Mouse (Mus musculus): ENCODE measurements around the gene Insig2.

The Insig2 gene

GRCm38 (mm10) chr1:121326591-121327343 lies 5.6 kb downstream of the Insig2 start:
- no peak for DNase-seq (ENCODE audit: low read depth)

- no peak for DNase-seq (ENCODE audit: low read depth)
Observed at GRCm38 (mm10) chr1:121323501-121323900, 8.9 kb downstream of the Insig2 start.

- peak; percentile 26 for DNase-seq (ENCODE audit: low read depth)
Observed at GRCm38 (mm10) chr1:121314766-121315428, 17.5 kb downstream of the Insig2 start.

- no peak for DNase-seq (ENCODE audit: low read depth)
Observed at GRCm38 (mm10) chr1:121313181-121313580, 19.2 kb downstream of the Insig2 start.

GRCm38 (mm10) chr1:121312326-121312725 lies 20.1 kb downstream of the Insig2 start:
- no peak for DNase-seq (ENCODE audit: low read depth)

- no peak for DNase-seq (ENCODE audit: low read depth)
Observed at GRCm38 (mm10) chr1:121296717-121297255, 35.6 kb downstream of the Insig2 start.

- no peak for DNase-seq (ENCODE audit: low read depth)
Observed at GRCm38 (mm10) chr1:121293571-121293970, 38.8 kb downstream of the Insig2 start.

GRCm38 (mm10) chr1:121290841-121291240 lies 41.5 kb downstream of the Insig2 start:
- DNase-seq (ENCODE audit: low read depth), result no peak

GRCm38 (mm10) chr1:121290340-121290739 lies 42.0 kb downstream of the Insig2 start:
- DNase-seq (ENCODE audit: low read depth), result no peak

- DNase-seq (ENCODE audit: low read depth), result no peak
Observed at GRCm38 (mm10) chr1:121284197-121284596, 48.2 kb downstream of the Insig2 start.

GRCm38 (mm10) chr1:121280501-121280900 lies 51.9 kb downstream of the Insig2 start:
- DNase-seq (ENCODE audit: low read depth), result peak; percentile 59

GRCm38 (mm10) chr1:121278370-121278769 lies 54.0 kb downstream of the Insig2 start:
- DNase-seq (ENCODE audit: low read depth), result no peak

- DNase-seq (ENCODE audit: low read depth), result no peak
Observed at GRCm38 (mm10) chr1:121277466-121277865, 54.9 kb downstream of the Insig2 start.

GRCm38 (mm10) chr1:121275961-121276506 lies 56.4 kb downstream of the Insig2 start:
- DNase-seq (ENCODE audit: low read depth), result no peak

GRCm38 (mm10) chr1:121260171-121260741 lies 72.1 kb downstream of the Insig2 start:
- DNase-seq (ENCODE audit: low read depth), result no peak
